Mouse (Mus musculus): ENCODE data around the gene Aldh1a7.

GRCm38 (mm10) chr19:20714543-20714942 lies 12.8 kb downstream of the Aldh1a7 start:
- TF ChIP-seq CTCF (IDR thresholded peaks at IDR 0.05; ENCODE audit: low read depth, low read length) (peak; percentile 16; the same call in 1 of the 2 replicates), POLR2A (IDR thresholded peaks at IDR 0.05; ENCODE audit: extremely low read depth, insufficient read depth, low read length) (no peak)
